Mouse (Mus musculus) heart, embryonic 13.5 days (tissue): ENCODE results near the gene Esam. TPM values are rescaled to one million over a fixed set of nuclear protein-coding genes. Genes with fewer than 3 reads are reported as not detected.
A peak's percentile ranks its signal among the peaks of the same experiment; 100 is the strongest.

ENCODE experiments used
- ATAC-seq: fragments of 200-750 bp; cut with Nextera tagmentation; 2 replicates; pipeline ENCODE4 v1.8.0; 2017; ENCODE audit warnings: moderate TSS enrichment; ENCODE audit not compliant: insufficient number of reproducible peaks, low FRiP score, low TSS enrichment; ENCODE audit errors: extremely low read depth
- H3K27ac ChIP-seq: fragments of 300-500 bp; sonication (generic); replicated peaks from 2 replicates; pipeline ENCODE4 v1.5.1; 2015; ENCODE audit warnings: moderate library complexity, mild to moderate bottlenecking, inconsistent platforms
- H3K27me3 ChIP-seq: fragments of 300-500 bp; sonication (generic); replicated peaks from 2 replicates; pipeline ENCODE4 v1.6.1; 2015; ENCODE audit warnings: mild to moderate bottlenecking, inconsistent platforms
- H3K36me3 ChIP-seq: fragments of 300-500 bp; sonication (generic); 2 replicates; pipeline ENCODE4 v1.6.1; 2015; ENCODE audit warnings: mild to moderate bottlenecking, inconsistent platforms
- H3K4me1 ChIP-seq: fragments of 300-500 bp; sonication (generic); 2 replicates; pipeline ENCODE4 v1.6.1; 2015; ENCODE audit warnings: inconsistent platforms
- H3K4me2 ChIP-seq: fragments of 300-500 bp; sonication (generic); 2 replicates; pipeline ENCODE4 v1.6.1; 2015; ENCODE audit warnings: inconsistent platforms, mild to moderate bottlenecking, moderate library complexity
- H3K4me3 ChIP-seq: fragments of 300-500 bp; sonication (generic); 2 replicates; pipeline ENCODE4 v1.5.1; 2015; ENCODE audit warnings: moderate library complexity, mild to moderate bottlenecking, inconsistent platforms
- H3K9ac ChIP-seq: fragments of 300-500 bp; sonication (generic); 2 replicates; pipeline ENCODE4 v1.6.1; 2015; ENCODE audit warnings: inconsistent platforms, mild to moderate bottlenecking, moderate library complexity
- H3K9me3 ChIP-seq: fragments of 300-500 bp; sonication (generic); 2 replicates; pipeline ENCODE4 v1.6.1; 2016; ENCODE audit warnings: inconsistent platforms
- WGBS: fragments of 180-500 bp; shearing (Covaris S2); methylation state at CpG from one replicate; pipeline ENCODE4 v1.1.7; 2015; ENCODE audit warnings: mixed read lengths; 5-methylcytosine and 5-hydroxymethylcytosine counted together
- polyA plus RNA-seq: library from polyadenylated mRNA; unstranded; fragments of >200 nt; fragmentation: Nextera tagmentation; extraction: Ambion mirVana; gene quantifications from 2 replicates; pipeline ENCODE4 v1.2.1, GENCODE M21; 2015

Esam gene
- polyA plus RNA-seq, 1 experiment from 2014 or later: 69.9 TPM

GRCm38 (mm10) chr9:37545847-37546452, 18.1 kb downstream of the Esam start:
- H3K4me2 ChIP-seq: peak overlapping the region; percentile 88
- H3K36me3 ChIP-seq: no peaks in the 10 kb centered on the region
- no peak overlapping the region for H3K9ac ChIP-seq
- H3K4me3 ChIP-seq: peak overlapping the region; percentile 26
- no peak overlapping the region for H3K27ac ChIP-seq
- H3K27me3 ChIP-seq: peaks cover 62% of the 10 kb centered on the region
- WGBS: 16% methylated on average over 27 of the region's 27 CpGs
- ATAC-seq: no peak
- peaks cover 26% of the 10 kb centered on the region for H3K4me1 ChIP-seq
- H3K9me3 ChIP-seq: no peaks in the 10 kb centered on the region

GRCm38 (mm10) chr9:37546889-37547288, 19.0 kb downstream of the Esam start:
- H3K4me2 ChIP-seq: no peak overlapping the region
- no peak for ATAC-seq
- peaks cover 70% of the 10 kb centered on the region for H3K27me3 ChIP-seq
- WGBS: 47% methylated on average over 1 of the region's 1 CpGs
- no peak overlapping the region for H3K4me3 ChIP-seq
- peaks cover 31% of the 10 kb centered on the region for H3K4me1 ChIP-seq
- no peak overlapping the region for H3K27ac ChIP-seq
- H3K9ac ChIP-seq: no peak overlapping the region
- no peaks in the 10 kb centered on the region for H3K36me3 ChIP-seq
- no peaks in the 10 kb centered on the region for H3K9me3 ChIP-seq

- Histone ChIP-seq H3K4me2 (no peak overlapping the region), H3K36me3 (no peaks in the 10 kb centered on the region), H3K9me3 (no peaks in the 10 kb centered on the region), H3K9ac (no peak overlapping the region), H3K4me1 (peaks cover 29% of the 10 kb centered on the region), H3K27me3 (peaks cover 88% of the 10 kb centered on the region), H3K4me3 (no peak overlapping the region), H3K27ac (no peak overlapping the region)
- WGBS: 59% methylated on average over 1 of the region's 1 CpGs
- ATAC-seq: no peak
Measured at GRCm38 (mm10) chr9:37550435-37550834, 22.6 kb downstream of the Esam start.

- ATAC-seq: no peak
- no peaks in the 10 kb centered on the region for H3K9me3 ChIP-seq
- H3K4me1 ChIP-seq: peaks cover 25% of the 10 kb centered on the region
- 2% methylated on average over 23 of the region's 23 CpGs for WGBS
- H3K36me3 ChIP-seq: no peaks in the 10 kb centered on the region
- peak overlapping the region; percentile 93 for H3K4me2 ChIP-seq
- no peak overlapping the region for H3K27ac ChIP-seq
- peak overlapping the region; percentile 56 for H3K4me3 ChIP-seq
- peaks cover 80% of the 10 kb centered on the region for H3K27me3 ChIP-seq
- H3K9ac ChIP-seq: peak overlapping the region; percentile 75
Measured at GRCm38 (mm10) chr9:37551751-37552531, 24.1 kb downstream of the Esam start.

- Histone ChIP-seq H3K27ac (no peak within 1 kb of the TSS), H3K27me3 (peaks cover 79% of the 10 kb centered on the region), H3K9ac (peak within 1 kb of the TSS; percentile 75), H3K4me1 (peaks cover 25% of the 10 kb centered on the region), H3K9me3 (no peaks in the 10 kb centered on the region), H3K36me3 (no peaks in the 10 kb centered on the region), H3K4me2 (peak within 1 kb of the TSS; percentile 93), H3K4me3 (peak within 1 kb of the TSS; percentile 56)
- WGBS: 4% methylated on average over 31 of the region's 31 CpGs
- peak; percentile 69 for ATAC-seq
Measured at GRCm38 (mm10) chr9:37552536-37553293, 24.8 kb downstream of the Esam start, which contains the start of gene Nrgn. Nrgn (minus strand) TSS chr9:37552904.

GRCm38 (mm10) chr9:37554279-37554678, 26.4 kb downstream of the Esam start:
- H3K4me2 ChIP-seq: no peak overlapping the region
- H3K9ac ChIP-seq: no peak overlapping the region
- H3K4me1 ChIP-seq: peaks cover 25% of the 10 kb centered on the region
- 63% methylated on average over 1 of the region's 1 CpGs for WGBS
- H3K36me3 ChIP-seq: no peaks in the 10 kb centered on the region
- H3K9me3 ChIP-seq: no peaks in the 10 kb centered on the region
- H3K27me3 ChIP-seq: peaks cover 66% of the 10 kb centered on the region
- ATAC-seq: no peak
- no peak overlapping the region for H3K4me3 ChIP-seq
- H3K27ac ChIP-seq: no peak overlapping the region

- ATAC-seq: no peak
- H3K4me2 ChIP-seq: no peak within 1 kb of the TSS
- no peaks in the 10 kb centered on the region for H3K36me3 ChIP-seq
- no peak within 1 kb of the TSS for H3K27ac ChIP-seq
- no peaks in the 10 kb centered on the region for H3K9me3 ChIP-seq
- H3K4me1 ChIP-seq: peaks cover 25% of the 10 kb centered on the region
- peaks cover 57% of the 10 kb centered on the region for H3K27me3 ChIP-seq
- H3K4me3 ChIP-seq: no peak within 1 kb of the TSS
- H3K9ac ChIP-seq: no peak within 1 kb of the TSS
- WGBS: 27% methylated on average over 7 of the region's 7 CpGs
Measured at GRCm38 (mm10) chr9:37554838-37555748, 27.2 kb downstream of the Esam start, which contains the start of gene Siae. Siae (plus strand) TSS chr9:37555698.

GRCm38 (mm10) chr9:37556366-37556765, 28.5 kb downstream of the Esam start:
- Histone ChIP-seq H3K4me2 (no peak overlapping the region), H3K9ac (no peak overlapping the region), H3K36me3 (no peaks in the 10 kb centered on the region), H3K9me3 (no peaks in the 10 kb centered on the region), H3K4me1 (peaks cover 24% of the 10 kb centered on the region), H3K4me3 (no peak overlapping the region), H3K27me3 (peaks cover 45% of the 10 kb centered on the region), H3K27ac (no peak overlapping the region)
- ATAC-seq: no peak
- 70% methylated on average over 3 of the region's 3 CpGs for WGBS

GRCm38 (mm10) chr9:37560617-37561016, 32.7 kb downstream of the Esam start:
- Histone ChIP-seq H3K27ac (no peak overlapping the region), H3K27me3 (peaks cover 14% of the 10 kb centered on the region; the same call in 1 of the 2 replicates), H3K4me2 (no peak overlapping the region), H3K36me3 (no peaks in the 10 kb centered on the region), H3K4me3 (no peak overlapping the region), H3K9me3 (no peaks in the 10 kb centered on the region), H3K9ac (no peak overlapping the region), H3K4me1 (peaks cover 1% of the 10 kb centered on the region; the same call in 1 of the 2 replicates)
- WGBS: 76% methylated on average over 2 of the region's 2 CpGs
- no peak for ATAC-seq

- Histone ChIP-seq H3K4me1 (peaks cover 15% of the 10 kb centered on the region), H3K27ac (no peak overlapping the region), H3K4me3 (no peak overlapping the region), H3K27me3 (no peaks in the 10 kb centered on the region), H3K9me3 (no peaks in the 10 kb centered on the region), H3K36me3 (no peaks in the 10 kb centered on the region), H3K4me2 (no peak overlapping the region), H3K9ac (no peak overlapping the region)
- ATAC-seq: no peak
- 57% methylated on average over 1 of the region's 1 CpGs for WGBS
Measured at GRCm38 (mm10) chr9:37563805-37564204, 35.9 kb downstream of the Esam start.
